Mouse (Mus musculus) 416B (cell line): ENCODE measurements at regions not wholly inside any gene's neighbourhood (a gene's known extent, or its start where the extent isn't known, plus 50 kb on each side); places are given as distances from the start of the nearest gene placed in this dataset.
"Not testable (repeated sequence)": the region's sequence is repeated elsewhere in the genome, so short reads cannot be mapped to it uniquely, and the experiment has no call there.

Experiments used
- DNase-seq: peaks from one replicate; pipeline ENCODE4 v3.0.0; 2011; ENCODE audit warnings: low read depth

- no peak for DNase-seq
Measured at GRCm38 (mm10) chr14:47920638-47921347, 199.8 kb upstream of the Peli2 start.

GRCm38 (mm10) chr14:47921811-47922277 lies 198.8 kb upstream of the Peli2 start:
- DNase-seq = no peak

GRCm38 (mm10) chr14:47926416-47926815 lies 194.2 kb upstream of the Peli2 start:
- DNase-seq = no peak

- DNase-seq = no peak
Measured at GRCm38 (mm10) chr14:47935401-47935800, 185.2 kb upstream of the Peli2 start.

- no peak for DNase-seq
Measured at GRCm38 (mm10) chr14:47937081-47937651, 183.5 kb upstream of the Peli2 start.

GRCm38 (mm10) chr14:47939781-47940590 lies 180.6 kb upstream of the Peli2 start:
- no peak for DNase-seq

- DNase-seq = no peak
Measured at GRCm38 (mm10) chr14:47942671-47943070, 178.0 kb upstream of the Peli2 start.

- peak; percentile 11 for DNase-seq
Measured at GRCm38 (mm10) chr14:47944595-47944994, 176.0 kb upstream of the Peli2 start.

- no peak for DNase-seq
Measured at GRCm38 (mm10) chr14:47951041-47951440, 169.6 kb upstream of the Peli2 start.

- DNase-seq = no peak
Measured at GRCm38 (mm10) chr14:47958171-47958570, 162.5 kb upstream of the Peli2 start.

- DNase-seq = no peak
Measured at GRCm38 (mm10) chr14:47959366-47960280, 161.0 kb upstream of the Peli2 start.

GRCm38 (mm10) chr14:47964806-47965205 lies 155.8 kb upstream of the Peli2 start:
- DNase-seq = not testable (repeated sequence)

- DNase-seq = no peak
Measured at GRCm38 (mm10) chr14:47969871-47970270, 150.8 kb upstream of the Peli2 start.

GRCm38 (mm10) chr14:47973161-47973560 lies 147.5 kb upstream of the Peli2 start:
- not testable (repeated sequence) for DNase-seq

GRCm38 (mm10) chr14:47982993-47983740 lies 137.5 kb upstream of the Peli2 start:
- no peak for DNase-seq

GRCm38 (mm10) chr14:47986483-47986882 lies 134.1 kb upstream of the Peli2 start:
- no peak for DNase-seq

- DNase-seq = no peak
Measured at GRCm38 (mm10) chr14:47986941-47987340, 133.7 kb upstream of the Peli2 start.

GRCm38 (mm10) chr14:47987392-47988075 lies 133.1 kb upstream of the Peli2 start:
- DNase-seq = no peak

- DNase-seq = no peak
Measured at GRCm38 (mm10) chr14:47988131-47988530, 132.5 kb upstream of the Peli2 start.

- no peak for DNase-seq
Measured at GRCm38 (mm10) chr14:47989315-47989714, 131.3 kb upstream of the Peli2 start.
